Mouse (Mus musculus): ENCODE measurements around the gene Rnase4. TPM values are rescaled to one million over a fixed set of nuclear protein-coding genes. Genes with fewer than 3 reads are reported as not detected.
A peak's percentile ranks its signal among the peaks of the same experiment; 100 is the strongest.
"Not testable (repeated sequence)": the region's sequence is repeated elsewhere in the genome, so short reads cannot be mapped to it uniquely, and the experiment has no call there.

Rnase4 gene
- polyA plus RNA-seq, 1 experiment from 2014 or later, result 8.9 TPM

GRCm38 (mm10) chr14:51092073-51092620, 1.3 kb downstream of the Rnase4 start:
- no peaks in the 10 kb centered on the region for H3K36me3 ChIP-seq
- DNase-seq (ENCODE audit: low spot score), result no peak
- no peaks in the 10 kb centered on the region for H3K4me1 ChIP-seq
- no peak overlapping the region for H3K4me3 ChIP-seq
- no peak overlapping the region for H3K27ac ChIP-seq
- no peaks in the 10 kb centered on the region for H3K27me3 ChIP-seq (ENCODE audit: insufficient read depth, poor library complexity, severe bottlenecking)
- no peaks in the 10 kb centered on the region for H3K9me3 ChIP-seq
- 54% methylated on average over 8 of the region's 8 CpGs for WGBS

DNA sequence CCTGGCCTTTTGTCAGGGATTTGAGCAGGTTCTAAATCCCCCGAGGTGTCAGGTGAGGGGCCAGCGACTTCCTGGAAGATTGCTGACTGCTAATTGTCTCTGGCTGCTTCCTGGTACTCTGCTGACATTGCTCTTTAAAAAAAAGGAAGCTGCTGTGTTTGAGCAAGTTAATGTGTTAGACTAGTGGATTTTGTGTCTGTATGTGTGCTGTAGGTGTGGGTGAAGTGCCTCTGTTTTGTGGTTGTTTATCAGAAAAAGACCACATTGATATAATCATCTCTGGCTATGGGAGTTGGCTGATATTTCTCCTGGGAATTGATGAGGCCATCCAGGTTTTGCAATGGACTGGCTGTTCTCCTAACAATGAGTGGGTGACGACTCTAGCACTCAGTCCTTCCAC, 2.6 kb downstream of the Rnase4 start:
- no peak for DNase-seq (ENCODE audit: low spot score)
- no peaks in the 10 kb centered on the region for H3K9me3 ChIP-seq
- 26% methylated on average over 3 of the region's 3 CpGs for WGBS
- H3K27me3 ChIP-seq (ENCODE audit: insufficient read depth, poor library complexity, severe bottlenecking), result no peaks in the 10 kb centered on the region
- H3K4me3 ChIP-seq, result no peak overlapping the region
- H3K36me3 ChIP-seq, result no peaks in the 10 kb centered on the region
- no peak overlapping the region for H3K27ac ChIP-seq
- no peaks in the 10 kb centered on the region for H3K4me1 ChIP-seq

- Histone ChIP-seq H3K27me3 (ENCODE audit: insufficient read depth, poor library complexity, severe bottlenecking) (no peaks in the 10 kb centered on the region), H3K36me3 (no peaks in the 10 kb centered on the region), H3K4me1 (no peaks in the 10 kb centered on the region), H3K9me3 (no peaks in the 10 kb centered on the region), H3K27ac (no peak overlapping the region), H3K4me3 (no peak overlapping the region)
- no peak for DNase-seq (ENCODE audit: low spot score)
- 78% methylated on average over 5 of the region's 5 CpGs for WGBS
These were observed 3.4 kb downstream of the Rnase4 start for GRCm38 (mm10) chr14:51094096-51094875.

GRCm38 (mm10) chr14:51094921-51095320, 4.0 kb downstream of the Rnase4 start:
- H3K27ac ChIP-seq, result no peak overlapping the region
- no peaks in the 10 kb centered on the region for H3K36me3 ChIP-seq
- H3K9me3 ChIP-seq, result no peaks in the 10 kb centered on the region
- 73% methylated on average over 9 of the region's 9 CpGs for WGBS
- no peak for DNase-seq (ENCODE audit: low spot score)
- H3K4me1 ChIP-seq, result no peaks in the 10 kb centered on the region
- H3K27me3 ChIP-seq (ENCODE audit: insufficient read depth, poor library complexity, severe bottlenecking), result no peaks in the 10 kb centered on the region
- H3K4me3 ChIP-seq, result no peak overlapping the region

GRCm38 (mm10) chr14:51095736-51096524, 5.1 kb downstream of the Rnase4 start:
- H3K27ac ChIP-seq, result no peak overlapping the region
- WGBS, result 72% methylated on average over 9 of the region's 9 CpGs
- no peaks in the 10 kb centered on the region for H3K36me3 ChIP-seq
- H3K9me3 ChIP-seq, result no peaks in the 10 kb centered on the region
- no peaks in the 10 kb centered on the region for H3K27me3 ChIP-seq (ENCODE audit: insufficient read depth, poor library complexity, severe bottlenecking)
- no peak overlapping the region for H3K4me3 ChIP-seq
- H3K4me1 ChIP-seq, result no peaks in the 10 kb centered on the region
- DNase-seq (ENCODE audit: low spot score), result no peak

DNA sequence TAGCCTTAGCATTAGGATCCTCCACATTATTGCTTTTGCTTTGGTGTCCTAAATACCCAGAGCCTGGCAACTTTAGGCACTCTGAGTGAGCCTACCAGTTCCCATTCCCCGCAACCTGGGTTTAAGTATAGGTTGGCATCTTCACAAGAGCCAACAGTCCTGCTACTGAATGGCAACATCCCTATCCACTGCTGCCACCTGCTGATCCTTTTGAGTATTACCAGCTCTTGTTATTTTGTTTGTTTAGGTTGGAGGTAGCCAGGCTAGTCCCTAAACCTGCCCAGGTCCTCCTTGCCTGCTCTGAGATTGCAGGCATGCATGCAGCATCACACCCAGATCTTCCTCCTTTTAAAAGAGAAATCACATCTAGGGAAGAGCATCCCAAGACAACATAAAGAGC, 7.4 kb downstream of the Rnase4 start:
- H3K36me3 ChIP-seq; DNase-seq (ENCODE audit: low spot score); H3K4me1 ChIP-seq; H3K27me3 ChIP-seq (ENCODE audit: insufficient read depth, poor library complexity, severe bottlenecking); H3K4me3 ChIP-seq; H3K27ac ChIP-seq; H3K9me3 ChIP-seq: not testable (repeated sequence)
- 44% methylated on average over 1 of the region's 1 CpGs for WGBS

DNA sequence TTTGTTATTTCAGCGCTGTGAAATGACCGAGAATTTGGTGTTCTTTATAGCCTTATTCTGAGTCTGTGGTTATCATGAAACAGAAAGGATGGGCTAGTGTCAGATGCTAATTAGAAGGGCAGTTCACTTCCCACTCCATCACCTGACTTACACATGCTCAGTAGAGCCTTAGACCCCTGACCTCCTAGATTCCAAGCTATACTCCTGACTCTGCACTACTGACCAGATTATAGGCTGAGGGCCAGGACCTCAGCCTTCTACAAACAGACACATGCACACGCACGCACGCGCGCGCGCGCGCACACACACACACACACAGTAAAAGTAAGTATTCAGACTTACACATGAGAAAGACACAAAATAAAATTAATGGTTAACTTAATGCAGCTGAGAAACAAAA, 8.0 kb downstream of the Rnase4 start:
- Histone ChIP-seq H3K4me3 (no peak overlapping the region), H3K9me3 (no peaks in the 10 kb centered on the region), H3K4me1 (no peaks in the 10 kb centered on the region), H3K36me3 (no peaks in the 10 kb centered on the region), H3K27me3 (ENCODE audit: insufficient read depth, poor library complexity, severe bottlenecking) (no peaks in the 10 kb centered on the region), H3K27ac (no peak overlapping the region)
- DNase-seq (ENCODE audit: low spot score), result no peak
- 94% methylated on average over 11 of the region's 11 CpGs for WGBS

DNA sequence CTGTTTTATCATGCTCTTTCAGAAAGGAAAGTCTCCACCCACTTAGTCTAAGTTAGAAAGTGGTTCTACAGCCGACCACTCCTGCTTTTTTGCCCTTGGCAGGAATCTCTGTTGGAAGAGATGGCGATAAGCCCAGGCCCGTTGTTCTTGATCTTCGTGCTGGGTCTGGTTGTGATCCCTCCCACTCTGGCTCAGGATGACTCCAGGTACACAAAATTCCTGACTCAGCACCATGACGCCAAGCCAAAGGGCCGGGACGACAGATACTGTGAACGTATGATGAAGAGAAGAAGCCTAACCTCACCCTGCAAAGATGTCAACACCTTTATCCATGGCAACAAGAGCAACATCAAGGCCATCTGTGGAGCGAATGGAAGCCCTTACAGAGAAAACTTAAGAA, 10.4 kb downstream of the Rnase4 start:
- no peaks in the 10 kb centered on the region for H3K27me3 ChIP-seq (ENCODE audit: insufficient read depth, poor library complexity, severe bottlenecking)
- DNase-seq (ENCODE audit: low spot score), result no peak
- H3K9me3 ChIP-seq, result no peaks in the 10 kb centered on the region
- H3K27ac ChIP-seq, result no peak overlapping the region
- no peaks in the 10 kb centered on the region for H3K4me1 ChIP-seq
- H3K4me3 ChIP-seq, result no peak overlapping the region
- no peaks in the 10 kb centered on the region for H3K36me3 ChIP-seq
- 65% methylated on average over 9 of the region's 9 CpGs for WGBS

GRCm38 (mm10) chr14:51103217-51103616, 12.3 kb downstream of the Rnase4 start:
- DNase-seq (ENCODE audit: low spot score), result no peak
- no peaks in the 10 kb centered on the region for H3K36me3 ChIP-seq
- no peaks in the 10 kb centered on the region for H3K4me1 ChIP-seq
- H3K4me3 ChIP-seq, result no peak overlapping the region
- WGBS, result 48% methylated on average over 3 of the region's 3 CpGs
- no peaks in the 10 kb centered on the region for H3K9me3 ChIP-seq
- no peak overlapping the region for H3K27ac ChIP-seq
- H3K27me3 ChIP-seq (ENCODE audit: insufficient read depth, poor library complexity, severe bottlenecking), result no peaks in the 10 kb centered on the region

DNA sequence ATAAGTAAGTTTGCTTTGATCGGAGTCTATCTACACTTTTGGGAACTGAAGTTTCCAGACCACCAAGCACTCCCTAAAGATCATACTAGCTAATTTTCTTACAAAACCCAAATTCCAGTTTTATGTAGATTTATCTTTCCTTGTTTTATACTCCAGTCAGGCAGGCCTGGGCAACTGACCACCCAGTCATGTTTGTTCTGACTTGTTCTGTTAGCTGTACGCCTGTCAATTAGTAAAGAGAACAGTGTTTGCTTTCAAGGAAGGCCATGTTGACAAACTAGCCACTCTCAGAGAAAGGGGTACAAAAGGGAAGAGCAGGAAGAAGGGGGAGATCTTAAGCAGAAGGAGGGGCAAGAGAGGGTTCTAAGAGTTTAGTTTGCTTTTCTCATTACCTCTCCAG, 13.5 kb downstream of the Rnase4 start:
- Histone ChIP-seq H3K9me3 (no peaks in the 10 kb centered on the region), H3K4me3 (no peak overlapping the region), H3K27ac (no peak overlapping the region), H3K36me3 (no peaks in the 10 kb centered on the region), H3K4me1 (no peaks in the 10 kb centered on the region), H3K27me3 (ENCODE audit: insufficient read depth, poor library complexity, severe bottlenecking) (no peaks in the 10 kb centered on the region)
- WGBS, result 91% methylated on average over 2 of the region's 2 CpGs
- DNase-seq (ENCODE audit: low spot score), result no peak

DNA sequence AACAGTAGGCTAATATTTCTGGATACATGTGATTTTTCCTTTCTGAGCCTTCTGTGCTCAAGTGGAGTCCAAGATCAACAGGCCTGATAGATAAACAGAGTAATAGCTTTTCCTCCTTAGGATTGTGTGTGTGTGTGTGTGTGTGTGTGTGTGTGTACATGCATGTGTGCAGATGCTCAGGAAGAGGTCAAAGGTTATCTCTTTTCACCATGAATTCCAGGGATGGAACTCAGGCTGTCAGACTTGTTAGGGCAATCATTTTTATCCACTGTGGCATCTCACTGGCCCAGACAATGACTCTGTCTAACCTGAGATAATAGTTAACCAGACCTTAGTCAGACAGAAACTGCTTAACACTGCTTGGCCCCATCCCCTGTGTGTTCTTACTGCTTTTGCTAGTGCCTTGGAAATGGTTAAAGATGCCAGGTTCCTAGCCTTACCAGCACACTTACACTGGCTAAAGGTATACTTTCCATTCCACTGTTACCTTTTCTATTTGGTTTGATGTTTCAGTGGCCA, 15.6 kb downstream of the Rnase4 start:
- H3K9me3 ChIP-seq, result no peaks in the 10 kb centered on the region
- no peak overlapping the region for H3K27ac ChIP-seq
- no peaks in the 10 kb centered on the region for H3K27me3 ChIP-seq (ENCODE audit: insufficient read depth, poor library complexity, severe bottlenecking)
- DNase-seq (ENCODE audit: low spot score), result no peak
- H3K36me3 ChIP-seq, result no peaks in the 10 kb centered on the region
- H3K4me1 ChIP-seq, result no peaks in the 10 kb centered on the region; the same call in 1 of the 2 replicates
- H3K4me3 ChIP-seq, result no peak overlapping the region

- WGBS, result 39% methylated on average over 3 of the region's 3 CpGs
- no peaks in the 10 kb centered on the region for H3K36me3 ChIP-seq
- no peak overlapping the region for H3K4me3 ChIP-seq
- H3K27ac ChIP-seq, result peak overlapping the region; percentile 22; the same call in 1 of the 2 replicates
- H3K9me3 ChIP-seq, result no peaks in the 10 kb centered on the region
- H3K27me3 ChIP-seq (ENCODE audit: insufficient read depth, poor library complexity, severe bottlenecking), result no peaks in the 10 kb centered on the region
- DNase-seq (ENCODE audit: low spot score), result peak; percentile 82
- peaks cover 10% of the 10 kb centered on the region for H3K4me1 ChIP-seq
These were observed 21.1 kb downstream of the Rnase4 start for GRCm38 (mm10) chr14:51111966-51112365.

GRCm38 (mm10) chr14:51113476-51113875, 22.6 kb downstream of the Rnase4 start:
- no peak overlapping the region for H3K4me3 ChIP-seq
- peaks cover 10% of the 10 kb centered on the region for H3K4me1 ChIP-seq
- no peaks in the 10 kb centered on the region for H3K27me3 ChIP-seq (ENCODE audit: insufficient read depth, poor library complexity, severe bottlenecking)
- DNase-seq (ENCODE audit: low spot score), result no peak
- WGBS, result 37% methylated on average over 9 of the region's 9 CpGs
- no peak overlapping the region for H3K27ac ChIP-seq
- H3K36me3 ChIP-seq, result no peaks in the 10 kb centered on the region
- no peaks in the 10 kb centered on the region for H3K9me3 ChIP-seq
